Mouse (Mus musculus) thymus, adult 2 months (tissue): ENCODE data around the gene 9130204L05Rik.

Source experiments
- CTCF ChIP-seq: fragments of 200-500 bp; IDR thresholded peaks from 2 replicates; pipeline ENCODE4 v1.5.1; 2012; ENCODE audit warnings: mild to moderate bottlenecking, control low read depth, low read length, moderate library complexity, borderline replicate concordance; ENCODE audit not compliant: control insufficient read depth, poor library complexity, insufficient read depth; ENCODE audit errors: extremely low read depth
- POLR2A ChIP-seq: fragments of 200-500 bp; IDR thresholded peaks from 2 replicates; pipeline ENCODE4 v1.6.1; 2012; ENCODE audit warnings: mild to moderate bottlenecking, low read length, control low read depth, moderate library complexity; ENCODE audit not compliant: control insufficient read depth, poor library complexity, insufficient read depth; ENCODE audit errors: extremely low read depth

DNA sequence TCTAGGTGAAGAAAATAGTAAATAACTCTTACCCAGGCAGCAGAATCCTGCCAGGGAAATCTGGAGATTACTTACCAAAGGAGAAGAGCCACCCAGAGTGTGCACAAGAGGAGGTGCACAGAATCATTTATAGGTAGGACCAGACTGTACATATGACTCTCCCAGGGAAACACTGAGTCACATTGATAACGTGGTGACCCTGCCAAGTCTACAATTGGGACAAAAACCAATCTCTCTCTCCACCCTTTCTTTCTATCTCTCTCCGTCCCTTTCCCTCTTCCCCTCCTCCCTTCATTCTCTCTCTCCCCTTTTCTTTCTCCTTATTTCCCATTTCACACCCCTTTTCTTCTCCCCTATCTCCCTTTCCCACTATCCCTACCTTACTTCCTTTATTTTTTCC, at the start of gene 9130204L05Rik:
- TF ChIP-seq POLR2A (no peak), CTCF (no peak)
